Mouse (Mus musculus): Measurements from ENCODE around the gene Numbl.

DNA sequence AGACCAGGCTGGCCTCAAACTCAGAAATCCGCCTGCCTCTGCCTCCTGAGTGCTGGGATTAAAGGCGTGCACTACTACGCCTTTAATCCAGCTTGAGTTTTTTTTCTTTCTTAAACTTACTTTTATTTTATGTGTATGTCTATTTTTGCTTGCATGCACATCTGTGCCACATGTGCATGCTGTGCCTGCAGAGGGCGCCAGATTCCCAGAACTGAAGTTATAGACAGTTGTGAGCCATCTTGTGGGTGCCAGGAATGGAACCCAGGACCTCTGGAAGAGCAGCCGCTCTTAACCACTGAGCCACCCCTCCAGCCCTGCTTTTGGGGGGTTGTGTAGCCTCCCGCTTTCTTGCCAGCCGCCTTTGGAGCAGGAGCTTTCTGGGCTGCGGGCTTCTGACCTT lies 13.2 kb downstream of the Numbl start:
- TF ChIP-seq FOSL1 (IDR thresholded peaks at IDR 0.05; ENCODE audit: insufficient read depth, low read length, poor library complexity, severe bottlenecking) = no peak
- no peak for TF ChIP-seq CTCF (IDR thresholded peaks at IDR 0.05; ENCODE audit: control insufficient read depth, insufficient read depth, insufficient read length)
- no peak for TF ChIP-seq MYOG (IDR thresholded peaks at IDR 0.05; ENCODE audit: control insufficient read depth, extremely low read depth, insufficient read length)
- TF ChIP-seq MYOD1 (IDR thresholded peaks at IDR 0.05; ENCODE audit: control insufficient read depth, insufficient read length, low read depth) = no peak
- TF ChIP-seq CEBPB (IDR thresholded peaks at IDR 0.05; ENCODE audit: low read depth) = no peak
